Mouse (Mus musculus): ENCODE data around the gene Zfp853.

Zfp853 gene

GRCm38 (mm10) chr5:143293404-143293803 lies at the start of gene Zfp853:
Gene Zfp853, minus strand, starts transcription at chr5:143293623.
- no peak for DNase-seq (ENCODE audit: low read depth, low spot score)

GRCm38 (mm10) chr5:143339603-143340002 lies 46.2 kb upstream of the Zfp853 start:
- no peak for DNase-seq (ENCODE audit: low read depth, low spot score)

- DNase-seq (ENCODE audit: low read depth, low spot score) = no peak
These were observed 43.1 kb upstream of the Zfp853 start for GRCm38 (mm10) chr5:143336559-143336958.

- DNase-seq (ENCODE audit: low read depth, low spot score) = no peak
These were observed 41.7 kb upstream of the Zfp853 start for GRCm38 (mm10) chr5:143335089-143335460.

- DNase-seq (ENCODE audit: low read depth, low spot score) = no peak
These were observed 41.1 kb upstream of the Zfp853 start for GRCm38 (mm10) chr5:143334418-143335088.

- DNase-seq (ENCODE audit: low read depth, low spot score) = peak; percentile 79
These were observed 40.4 kb upstream of the Zfp853 start for GRCm38 (mm10) chr5:143333872-143334271.

- DNase-seq (ENCODE audit: low read depth, low spot score) = peak; percentile 87
These were observed 35.5 kb upstream of the Zfp853 start, which contains the start of gene Zdhhc4 for GRCm38 (mm10) chr5:143328690-143329495. Gene Zdhhc4, minus strand, starts transcription at chr5:143329256.

GRCm38 (mm10) chr5:143317288-143317610 lies 23.8 kb upstream of the Zfp853 start:
- no peak for DNase-seq (ENCODE audit: low read depth, low spot score)

GRCm38 (mm10) chr5:143316605-143317287 lies 23.3 kb upstream of the Zfp853 start:
- no peak for DNase-seq (ENCODE audit: low read depth, low spot score)

GRCm38 (mm10) chr5:143315514-143315888 lies 22.1 kb upstream of the Zfp853 start:
- no peak for DNase-seq (ENCODE audit: low read depth, low spot score)

- DNase-seq (ENCODE audit: low read depth, low spot score) = peak; percentile 85
These were observed 21.5 kb upstream of the Zfp853 start, which contains the start of gene E130309D02Rik for GRCm38 (mm10) chr5:143314730-143315513. Gene E130309D02Rik, minus strand, starts transcription at chr5:143315360.

- DNase-seq (ENCODE audit: low read depth, low spot score) = no peak
These were observed 20.8 kb upstream of the Zfp853 start for GRCm38 (mm10) chr5:143314183-143314729.

GRCm38 (mm10) chr5:143311886-143312285 lies 18.5 kb upstream of the Zfp853 start:
- DNase-seq (ENCODE audit: low read depth, low spot score) = peak; percentile 80

GRCm38 (mm10) chr5:143309916-143310315 lies 16.5 kb upstream of the Zfp853 start:
- DNase-seq (ENCODE audit: low read depth, low spot score) = no peak

GRCm38 (mm10) chr5:143308825-143309224 lies 15.4 kb upstream of the Zfp853 start:
- DNase-seq (ENCODE audit: low read depth, low spot score) = no peak

- no peak for DNase-seq (ENCODE audit: low read depth, low spot score)
These were observed 10.8 kb upstream of the Zfp853 start for GRCm38 (mm10) chr5:143304251-143304650.

GRCm38 (mm10) chr5:143301296-143301695 lies 7.9 kb upstream of the Zfp853 start:
- no peak for DNase-seq (ENCODE audit: low read depth, low spot score)

GRCm38 (mm10) chr5:143299686-143300085 lies 6.3 kb upstream of the Zfp853 start:
- peak; percentile 38 for DNase-seq (ENCODE audit: low read depth, low spot score)

- DNase-seq (ENCODE audit: low read depth, low spot score) = no peak
These were observed 5.0 kb upstream of the Zfp853 start for GRCm38 (mm10) chr5:143298391-143298790.

GRCm38 (mm10) chr5:143297986-143298385 lies 4.6 kb upstream of the Zfp853 start:
- DNase-seq (ENCODE audit: low read depth, low spot score) = no peak

- no peak for DNase-seq (ENCODE audit: low read depth, low spot score)
These were observed 1.9 kb upstream of the Zfp853 start for GRCm38 (mm10) chr5:143295330-143295729.
